Mouse (Mus musculus): Measurements from ENCODE around the gene C730034F03Rik. TPM values are rescaled to one million over a fixed set of nuclear protein-coding genes. Genes with fewer than 3 reads are reported as not detected.
A peak's percentile ranks its signal among the peaks of the same experiment; 100 is the strongest.

Gene C730034F03Rik
- polyA plus RNA-seq, 1 experiment from 2014 or later, result 8.2 TPM

DNA sequence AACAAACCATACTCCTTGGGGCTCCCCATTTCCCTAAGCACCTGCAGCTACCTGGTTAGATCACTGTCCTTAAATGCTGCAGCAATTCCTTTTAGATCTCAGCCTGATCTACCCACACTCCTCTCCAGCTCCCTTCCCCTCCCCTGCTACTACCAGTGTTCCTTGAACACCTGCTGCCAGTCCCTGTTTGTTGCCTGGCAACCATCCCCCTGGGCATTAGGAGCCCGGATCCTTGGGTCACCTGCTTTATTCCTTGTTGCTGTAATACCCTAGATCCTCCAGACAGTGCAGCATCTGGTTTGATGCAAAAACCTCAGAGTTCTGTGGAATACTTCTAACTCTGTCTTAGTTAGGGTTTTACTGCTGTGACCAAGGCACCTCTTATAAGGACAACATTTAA, 35.7 kb downstream of the C730034F03Rik start:
- H3K27ac ChIP-seq, result peak overlapping the region; percentile 59; the same call in 1 of the 2 replicates

DNA sequence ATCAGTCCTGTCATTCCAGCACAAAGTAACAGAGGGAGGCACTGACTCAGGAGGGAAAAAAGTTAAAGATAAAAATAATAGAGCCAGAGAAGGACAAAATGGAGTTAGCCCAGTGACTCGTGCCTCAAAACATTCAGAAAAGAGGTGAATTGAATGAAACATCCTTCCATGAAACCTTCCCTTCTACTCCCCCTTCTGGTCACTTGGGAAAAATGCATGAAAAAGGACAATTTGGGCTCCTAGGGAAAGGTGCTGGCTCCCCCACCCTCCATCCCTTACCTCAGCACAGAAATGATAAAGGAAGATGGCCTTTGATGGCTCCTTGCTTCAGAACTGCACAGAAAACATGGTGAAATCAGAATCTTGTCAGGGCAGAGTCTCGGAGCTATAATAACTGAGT, 39.2 kb downstream of the C730034F03Rik start:
- Histone ChIP-seq H3K27me3 (replicated peaks) (no peaks in the 10 kb centered on the region), H3K27ac (no peak overlapping the region), H3K4me2 (no peak overlapping the region), H3K9ac (no peak overlapping the region), H3K36me3 (replicated peaks) (no peaks in the 10 kb centered on the region), H3K4me1 (peaks cover 6% of the 10 kb centered on the region; the same call in 1 of the 2 replicates), H3K9me3 (no peaks in the 10 kb centered on the region), H3K4me3 (no peak overlapping the region)
- 29% methylated on average over 2 of the region's 2 CpGs for WGBS
- no peak for ATAC-seq (replicated peaks)

More for the DNA sequence above, 35.7 kb downstream of the C730034F03Rik start:
- Histone ChIP-seq H3K9ac (no peak overlapping the region), H3K4me2 (no peak overlapping the region), H3K36me3 (replicated peaks) (peaks cover 20% of the 10 kb centered on the region), H3K4me1 (peaks cover 9% of the 10 kb centered on the region; the same call in 1 of the 2 replicates), H3K27me3 (replicated peaks) (no peaks in the 10 kb centered on the region), H3K9me3 (no peaks in the 10 kb centered on the region), H3K4me3 (no peak overlapping the region)
- WGBS, result 0% methylated on average over 1 of the region's 1 CpGs
- ATAC-seq (replicated peaks), result peak; percentile 38; the same call in 1 of the 2 replicates

DNA sequence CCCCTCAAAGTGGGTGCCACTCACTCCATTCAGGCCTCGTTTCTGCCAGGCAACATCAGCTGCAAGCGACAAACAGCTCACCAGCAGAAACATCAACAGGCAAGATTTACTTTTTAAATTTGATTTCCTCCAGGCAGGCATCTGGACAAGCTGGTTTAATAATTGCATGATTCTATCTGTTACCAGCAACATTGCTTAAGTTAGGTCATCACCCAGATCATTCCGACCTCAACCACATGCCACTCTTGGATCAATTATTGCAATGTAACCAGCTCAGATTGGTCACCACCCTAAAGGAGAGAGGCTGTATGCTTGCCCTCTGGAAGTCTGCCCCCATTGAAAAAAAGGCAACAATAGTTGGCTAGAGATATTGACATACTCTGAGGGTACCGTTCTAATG, 42.1 kb downstream of the C730034F03Rik start:
- Histone ChIP-seq H3K4me3 (no peak overlapping the region), H3K4me1 (peaks cover 11% of the 10 kb centered on the region), H3K9me3 (no peaks in the 10 kb centered on the region), H3K27ac (no peak overlapping the region), H3K27me3 (replicated peaks) (no peaks in the 10 kb centered on the region), H3K4me2 (no peak overlapping the region), H3K36me3 (replicated peaks) (no peaks in the 10 kb centered on the region), H3K9ac (no peak overlapping the region)
- WGBS, result 93% methylated on average over 4 of the region's 4 CpGs
- ATAC-seq (replicated peaks), result no peak

DNA sequence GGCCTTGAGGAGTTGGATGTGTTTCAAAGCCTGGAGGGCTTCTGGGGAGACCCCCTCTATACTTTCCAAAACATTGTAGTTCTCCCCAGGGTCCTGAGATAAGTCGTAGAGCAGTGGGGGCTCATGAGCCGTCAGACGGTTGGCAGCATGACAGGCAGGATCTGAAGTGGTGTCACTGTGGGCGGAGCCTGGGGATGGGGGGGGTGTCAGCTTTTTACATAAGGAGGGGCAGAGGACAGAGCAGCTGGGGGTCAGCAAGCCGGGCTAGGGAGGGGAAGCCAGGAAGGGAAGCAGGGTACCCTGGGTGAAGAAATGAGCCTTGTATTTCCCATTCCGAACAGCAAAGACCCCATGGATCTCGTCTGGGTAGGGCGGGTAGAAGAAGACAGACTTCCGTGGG, 44.0 kb downstream of the C730034F03Rik start:
- Histone ChIP-seq H3K4me1 (peaks cover 24% of the 10 kb centered on the region), H3K4me3 (no peak overlapping the region), H3K36me3 (replicated peaks) (no peaks in the 10 kb centered on the region), H3K9me3 (no peaks in the 10 kb centered on the region), H3K27me3 (replicated peaks) (no peaks in the 10 kb centered on the region), H3K4me2 (no peak overlapping the region), H3K9ac (no peak overlapping the region), H3K27ac (no peak overlapping the region)
- 84% methylated on average over 9 of the region's 9 CpGs for WGBS
- ATAC-seq (replicated peaks), result no peak

DNA sequence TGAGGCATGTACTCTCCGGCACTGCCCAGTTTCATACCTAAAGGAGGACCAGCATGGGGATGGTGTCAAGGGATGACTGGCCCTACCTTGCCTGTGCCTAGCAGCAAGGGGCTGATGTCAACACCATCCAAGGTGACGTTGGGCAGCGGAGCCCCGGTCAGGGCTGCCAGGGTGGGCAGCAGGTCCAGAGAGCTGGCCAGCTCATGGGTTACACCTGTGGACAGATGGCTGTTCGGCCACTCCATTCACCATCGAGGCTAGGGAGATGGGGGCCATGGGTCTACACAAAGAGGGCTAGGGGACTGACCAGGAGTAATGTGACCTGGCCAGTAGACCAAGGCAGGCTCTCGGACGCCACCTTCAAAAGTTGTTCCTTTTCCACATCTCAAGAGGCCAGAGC, 44.5 kb downstream of the C730034F03Rik start:
- Histone ChIP-seq H3K27me3 (replicated peaks) (no peaks in the 10 kb centered on the region), H3K4me1 (peaks cover 24% of the 10 kb centered on the region), H3K9ac (no peak overlapping the region), H3K4me3 (no peak overlapping the region), H3K9me3 (no peaks in the 10 kb centered on the region), H3K36me3 (replicated peaks) (no peaks in the 10 kb centered on the region), H3K4me2 (no peak overlapping the region), H3K27ac (no peak overlapping the region)
- ATAC-seq (replicated peaks), result no peak
- WGBS, result 98% methylated on average over 8 of the region's 8 CpGs

DNA sequence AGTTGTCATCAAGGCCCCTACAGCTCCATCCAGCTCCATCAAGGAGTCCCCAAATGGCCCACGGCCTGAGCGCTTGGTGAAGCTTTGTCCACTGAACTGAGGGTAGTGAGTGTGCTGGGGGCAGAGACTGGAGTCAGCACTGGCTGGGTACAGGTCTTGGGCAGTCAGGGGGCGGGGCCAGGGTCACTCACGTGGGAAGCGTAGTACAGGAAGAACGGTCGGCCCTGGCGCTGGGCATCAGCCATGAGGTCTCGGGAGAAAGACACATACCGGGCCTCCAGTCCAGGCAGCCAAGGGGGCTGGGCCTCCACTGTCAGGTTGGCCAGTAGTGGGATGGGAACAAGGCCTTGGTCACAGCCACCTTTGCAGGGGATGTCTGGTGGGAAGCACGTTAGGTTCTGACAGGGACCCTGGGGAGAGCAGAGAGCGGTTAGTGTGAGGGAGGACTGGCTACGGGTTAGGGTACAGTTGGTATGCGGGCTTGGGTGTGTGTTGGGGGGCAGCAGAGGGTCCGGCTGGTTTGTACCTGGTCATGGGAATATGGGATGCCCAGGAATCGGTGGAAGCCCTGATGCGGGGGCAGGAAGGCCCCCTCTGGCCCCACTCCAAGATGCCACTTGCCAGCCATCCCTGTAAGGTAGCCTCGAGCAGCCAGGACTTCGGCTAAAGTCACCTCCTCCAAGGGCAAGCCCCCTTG, 45.4 kb downstream of the C730034F03Rik start:
- H3K36me3 ChIP-seq (replicated peaks), result no peaks in the 10 kb centered on the region
- no peak overlapping the region for H3K9ac ChIP-seq
- no peaks in the 10 kb centered on the region for H3K9me3 ChIP-seq
- no peak for ATAC-seq (replicated peaks)
- no peaks in the 10 kb centered on the region for H3K27me3 ChIP-seq (replicated peaks)
- peak overlapping the region; percentile 73 for H3K4me3 ChIP-seq
- H3K4me1 ChIP-seq, result peaks cover 24% of the 10 kb centered on the region
- no peak overlapping the region for H3K27ac ChIP-seq
- WGBS, result 90% methylated on average over 19 of the region's 19 CpGs
- peak overlapping the region; percentile 95 for H3K4me2 ChIP-seq

DNA sequence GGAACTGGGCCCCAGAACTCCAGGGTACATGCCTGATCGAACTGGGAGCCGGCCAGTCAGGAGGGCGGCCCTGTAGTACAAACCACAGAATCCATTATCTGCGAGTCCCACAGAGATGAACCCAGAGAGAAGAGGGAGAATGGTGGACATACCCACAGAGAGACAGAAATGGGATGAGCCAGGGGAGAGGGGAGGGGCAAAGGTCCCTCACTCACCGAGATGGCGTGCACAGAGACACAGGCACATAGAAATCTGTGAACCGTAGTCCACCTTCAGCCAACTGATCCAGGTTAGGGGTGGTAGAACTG, 45.9 kb downstream of the C730034F03Rik start:
- Histone ChIP-seq H3K36me3 (replicated peaks) (no peaks in the 10 kb centered on the region), H3K9me3 (no peaks in the 10 kb centered on the region), H3K4me1 (peaks cover 24% of the 10 kb centered on the region), H3K9ac (peak overlapping the region; percentile 78), H3K4me3 (peak overlapping the region; percentile 73), H3K27me3 (replicated peaks) (no peaks in the 10 kb centered on the region), H3K27ac (no peak overlapping the region; the same call in 1 of the 2 replicates), H3K4me2 (peak overlapping the region; percentile 95)
- ATAC-seq (replicated peaks), result peak; percentile 4; the same call in 1 of the 2 replicates
- WGBS, result 91% methylated on average over 7 of the region's 7 CpGs

DNA sequence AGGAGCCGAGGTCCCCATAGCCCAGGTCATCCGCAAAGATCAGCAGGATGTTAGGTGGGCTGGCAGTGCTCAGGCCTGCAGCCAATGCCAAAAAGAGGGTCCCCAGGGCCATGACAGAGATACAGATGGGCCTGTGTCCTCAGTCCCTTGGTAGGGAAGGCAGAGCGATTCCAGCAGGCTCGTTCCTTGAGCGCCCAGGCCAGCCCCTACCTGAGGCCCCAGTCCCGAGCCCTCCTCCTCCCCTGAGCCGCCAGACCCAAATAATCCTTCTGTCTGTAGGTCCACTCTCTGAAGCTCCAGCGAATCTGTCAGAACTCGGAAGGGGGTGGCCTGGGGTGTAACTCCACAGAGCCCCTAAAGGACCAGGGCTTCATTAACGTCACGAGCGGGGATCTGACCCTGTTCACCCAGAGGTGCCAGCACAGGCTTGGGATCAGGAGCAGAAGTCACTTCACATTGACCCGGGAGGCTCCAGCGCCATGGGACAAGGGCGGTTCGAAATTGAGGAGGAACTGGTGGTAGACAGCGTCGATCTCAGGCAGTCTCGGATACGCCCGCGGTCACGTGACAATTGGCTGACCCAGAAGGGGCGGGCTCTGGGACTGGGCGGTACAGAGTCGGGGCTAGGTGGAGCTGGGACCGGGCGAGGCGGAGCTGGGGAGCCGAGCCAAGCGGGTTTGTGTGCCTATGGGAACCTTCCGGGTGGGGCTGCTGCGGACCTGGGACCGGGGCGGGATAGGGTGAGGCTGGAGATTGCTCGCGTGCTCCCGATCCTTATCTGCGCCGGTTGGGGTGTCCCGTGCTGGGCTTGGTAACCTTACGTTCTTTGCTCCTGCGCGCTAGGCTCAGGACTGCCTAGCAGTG, 46.5 kb downstream of the C730034F03Rik start:
- Histone ChIP-seq H3K27ac (peak overlapping the region; percentile 89), H3K4me2 (peak overlapping the region; percentile 95), H3K36me3 (replicated peaks) (no peaks in the 10 kb centered on the region), H3K27me3 (replicated peaks) (no peaks in the 10 kb centered on the region), H3K9me3 (no peaks in the 10 kb centered on the region), H3K4me3 (peak overlapping the region; percentile 73), H3K9ac (peak overlapping the region; percentile 78), H3K4me1 (peaks cover 24% of the 10 kb centered on the region)
- ATAC-seq (replicated peaks), result peak; percentile 97
- WGBS, result 8% methylated on average over 44 of the region's 44 CpGs

DNA sequence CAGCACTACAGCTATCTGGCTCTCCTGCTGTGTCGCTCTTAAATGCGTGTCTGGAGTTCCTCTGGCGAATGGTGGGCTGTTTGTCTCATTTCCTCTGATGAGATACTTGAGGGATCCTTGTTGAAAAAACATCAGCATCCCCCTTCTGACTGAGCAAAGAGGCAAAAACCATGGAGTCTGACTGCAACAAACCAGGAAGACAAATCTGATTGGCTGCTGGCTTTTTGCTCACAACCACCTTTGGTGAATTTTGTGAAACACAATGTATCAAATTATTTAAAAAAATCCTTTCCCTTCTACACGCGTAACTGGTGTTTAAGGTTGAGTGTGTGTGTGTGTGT, 47.1 kb downstream of the C730034F03Rik start:
- Histone ChIP-seq H3K36me3 (replicated peaks) (no peaks in the 10 kb centered on the region), H3K27ac (peak overlapping the region; percentile 89), H3K4me3 (peak overlapping the region; percentile 73), H3K27me3 (replicated peaks) (no peaks in the 10 kb centered on the region), H3K9ac (peak overlapping the region; percentile 78), H3K4me2 (peak overlapping the region; percentile 95), H3K4me1 (peaks cover 24% of the 10 kb centered on the region), H3K9me3 (no peaks in the 10 kb centered on the region)
- no peak; the same call in 1 of the 2 replicates for ATAC-seq (replicated peaks)
- WGBS, result 10% methylated on average over 5 of the region's 5 CpGs

DNA sequence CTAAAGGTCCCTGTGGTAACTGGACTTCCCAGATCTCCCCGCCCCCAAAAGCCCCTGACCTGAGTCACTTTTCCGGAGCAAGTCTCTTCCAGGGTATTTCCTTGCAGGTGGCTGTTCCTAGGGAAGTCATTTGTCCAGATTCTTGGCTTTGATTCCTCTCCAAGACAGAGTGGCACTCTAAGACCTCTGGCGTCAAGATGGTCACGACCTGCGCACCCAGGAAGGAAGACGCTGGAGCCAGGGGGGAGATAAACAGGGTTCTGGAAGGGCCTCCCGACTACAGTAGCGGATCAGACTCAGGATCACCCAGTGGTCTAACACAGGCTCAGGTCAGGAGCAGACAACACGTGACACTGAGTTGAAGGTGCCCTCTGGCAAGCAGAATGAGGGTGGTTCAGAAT, 47.7 kb downstream of the C730034F03Rik start, which contains the start of gene Arsa:
Arsa (minus strand) TSS at position 335 of the 401 bp plus-strand sequence.
- H3K9ac ChIP-seq, result peak within 1 kb of the TSS; percentile 78
- peak within 1 kb of the TSS; percentile 73 for H3K4me3 ChIP-seq
- peak within 1 kb of the TSS; percentile 95 for H3K4me2 ChIP-seq
- H3K27ac ChIP-seq, result peak within 1 kb of the TSS; percentile 89
- ATAC-seq (replicated peaks), result no peak
- no peaks in the 10 kb centered on the region for H3K27me3 ChIP-seq (replicated peaks)
- no peaks in the 10 kb centered on the region for H3K9me3 ChIP-seq
- WGBS, result 32% methylated on average over 9 of the region's 9 CpGs
- H3K4me1 ChIP-seq, result peaks cover 24% of the 10 kb centered on the region
- no peaks in the 10 kb centered on the region for H3K36me3 ChIP-seq (replicated peaks)

DNA sequence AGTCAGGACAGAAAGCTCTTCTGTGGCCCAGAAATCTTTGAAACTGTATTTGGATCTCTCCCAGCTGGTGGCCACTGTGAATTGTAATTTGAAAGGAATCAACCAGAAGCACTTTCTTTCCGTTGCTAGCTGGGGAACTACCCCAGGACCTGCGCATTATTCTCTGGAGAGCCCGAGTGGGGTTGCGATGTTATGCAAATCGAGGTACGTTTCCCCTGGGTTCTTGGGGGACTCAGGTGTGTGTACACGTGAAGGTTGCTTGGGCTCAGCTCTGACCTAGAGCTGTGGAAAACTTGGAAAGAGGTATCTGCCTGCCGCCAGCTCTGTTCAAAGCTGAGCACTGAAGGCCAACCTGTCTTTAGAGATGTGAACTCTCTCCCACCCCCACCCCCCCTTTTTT, 48.4 kb downstream of the C730034F03Rik start:
- Histone ChIP-seq H3K27ac (no peak overlapping the region), H3K9me3 (no peaks in the 10 kb centered on the region)
- ATAC-seq (replicated peaks), result no peak

DNA sequence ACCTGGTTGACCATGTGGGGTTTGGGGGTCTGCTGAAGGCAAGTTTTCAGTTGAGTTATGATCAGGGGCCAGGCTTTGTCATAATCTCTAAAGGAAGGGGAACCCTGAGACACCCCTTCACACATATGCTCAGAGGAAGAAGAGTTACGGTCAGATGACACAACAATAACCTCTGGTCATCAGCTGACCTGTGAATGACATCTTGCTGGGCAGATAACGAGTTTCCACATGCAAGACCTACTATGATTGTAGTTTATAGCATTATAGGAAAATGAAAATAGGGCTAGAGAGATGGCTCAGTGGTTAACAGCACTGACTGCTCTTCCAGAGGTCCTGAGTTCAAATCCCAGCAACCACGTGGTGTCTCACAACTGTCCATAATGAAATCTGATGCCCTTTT, 49.2 kb downstream of the C730034F03Rik start:
- no peak overlapping the region for H3K4me3 ChIP-seq
- no peak for ATAC-seq (replicated peaks)
- WGBS, result 87% methylated on average over 3 of the region's 3 CpGs
- H3K9me3 ChIP-seq, result no peaks in the 10 kb centered on the region
- H3K27ac ChIP-seq, result no peak overlapping the region
- peaks cover 24% of the 10 kb centered on the region for H3K4me1 ChIP-seq
- no peak overlapping the region for H3K4me2 ChIP-seq
- H3K36me3 ChIP-seq (replicated peaks), result no peaks in the 10 kb centered on the region
- no peaks in the 10 kb centered on the region for H3K27me3 ChIP-seq (replicated peaks)
- no peak overlapping the region for H3K9ac ChIP-seq

More for the DNA sequence above, 48.4 kb downstream of the C730034F03Rik start:
- no peaks in the 10 kb centered on the region for H3K27me3 ChIP-seq (replicated peaks)
- H3K36me3 ChIP-seq (replicated peaks), result no peaks in the 10 kb centered on the region
- H3K4me1 ChIP-seq, result peaks cover 24% of the 10 kb centered on the region
- no peak overlapping the region for H3K9ac ChIP-seq
- no peak overlapping the region for H3K4me2 ChIP-seq
- WGBS, result 46% methylated on average over 8 of the region's 8 CpGs
- no peak overlapping the region for H3K4me3 ChIP-seq

Measured in midbrain, embryonic 15.5 days (tissue).